Mouse (Mus musculus) brain, embryonic 14.5 days (tissue): ENCODE data around the gene Atox1.

Experiments used
- CTCF ChIP-seq: fragments of 200-500 bp; IDR thresholded peaks from 2 replicates; pipeline ENCODE4 v1.5.1; 2012; ENCODE audit warnings: inconsistent platforms, mild to moderate bottlenecking, moderate library complexity, borderline replicate concordance; ENCODE audit not compliant: insufficient read depth, insufficient read length; ENCODE audit errors: extremely low read depth
- POLR2A ChIP-seq: fragments of 200-500 bp; IDR thresholded peaks from 2 replicates; pipeline ENCODE4 v1.6.1; 2012; ENCODE audit warnings: mild to moderate bottlenecking, inconsistent platforms, borderline replicate concordance; ENCODE audit not compliant: poor library complexity, insufficient read depth, insufficient read length, severe bottlenecking; ENCODE audit errors: extremely low read depth

GRCm38 (mm10) chr11:55412680-55413415, 48.2 kb downstream of the Atox1 start:
- TF ChIP-seq CTCF (no peak), POLR2A (no peak)
